Mouse (Mus musculus): Measurements from ENCODE around the gene Oas1e. TPM values are rescaled to one million over a fixed set of nuclear protein-coding genes. Genes with fewer than 3 reads are reported as not detected.
"Not testable (repeated sequence)": the region's sequence is repeated elsewhere in the genome, so short reads cannot be mapped to it uniquely, and the experiment has no call there.

Oas1e gene
- polyA plus RNA-seq, 1 experiment = not detected

DNA sequence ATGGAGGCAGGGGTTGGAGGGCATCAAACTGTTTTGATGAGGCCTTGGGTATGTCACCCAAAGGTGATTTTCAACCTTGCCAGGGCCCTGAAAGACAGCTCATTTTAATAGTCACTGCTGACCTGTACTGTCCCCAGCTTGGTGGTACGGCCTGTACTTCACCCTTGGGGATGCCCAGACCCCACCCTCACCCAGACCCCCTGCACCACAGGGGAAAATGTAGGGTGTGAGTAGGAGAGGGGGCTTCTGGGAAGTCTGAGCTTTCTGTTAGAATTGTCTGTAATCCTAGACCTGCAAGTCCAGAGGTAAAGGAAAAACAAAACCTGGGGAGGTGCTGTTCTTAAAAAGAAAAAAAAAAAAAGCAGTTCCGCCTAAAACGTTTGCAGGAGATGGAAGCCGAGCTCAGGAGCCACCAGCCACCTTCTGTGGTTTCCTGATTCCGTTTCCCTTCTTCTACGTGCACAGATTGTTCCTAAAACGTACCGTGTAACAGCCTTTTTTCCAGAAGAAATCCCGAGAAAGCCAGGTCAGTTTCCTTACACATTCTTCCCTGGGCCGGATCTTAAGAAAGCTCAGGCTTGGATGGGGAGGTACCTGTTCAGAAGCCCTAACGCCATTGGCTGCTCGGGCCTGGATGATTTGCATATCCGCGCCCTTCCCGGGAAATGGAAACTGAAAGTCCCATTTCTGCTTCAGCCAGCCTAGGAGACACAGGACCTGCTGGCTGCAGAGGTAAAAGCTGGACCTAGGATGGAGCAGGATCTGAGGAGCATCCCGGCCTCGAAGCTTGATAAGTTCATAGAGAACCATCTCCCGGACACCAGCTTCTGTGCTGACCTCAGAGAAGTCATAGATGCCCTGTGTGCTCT lies 16.9 kb upstream of the Oas1e start, which contains the start of gene Oas1c:
TSS of gene Oas1c (minus strand) at position 564 of the 869 bp plus-strand sequence.
- Histone ChIP-seq H3K27ac (ENCODE audit: insufficient read depth, low read depth, low read length) (no peak within 1 kb of the TSS), H3K4me1 (ENCODE audit: control insufficient read depth, insufficient read depth, low read length) (peaks cover 4% of the 10 kb centered on the region; the same call in 1 of the 2 replicates), H3K4me3 (ENCODE audit: insufficient read depth, low read depth, low read length) (peak within 1 kb of the TSS; percentile 49)
- 6% methylated on average over 18 of the region's 18 CpGs for WGBS
- TF ChIP-seq POLR2A (IDR thresholded peaks at IDR 0.05; ENCODE audit: insufficient read depth, low read depth, low read length) (no peak), CTCF (IDR thresholded peaks at IDR 0.05; ENCODE audit: insufficient read depth, low read depth, low read length) (no peak)

DNA sequence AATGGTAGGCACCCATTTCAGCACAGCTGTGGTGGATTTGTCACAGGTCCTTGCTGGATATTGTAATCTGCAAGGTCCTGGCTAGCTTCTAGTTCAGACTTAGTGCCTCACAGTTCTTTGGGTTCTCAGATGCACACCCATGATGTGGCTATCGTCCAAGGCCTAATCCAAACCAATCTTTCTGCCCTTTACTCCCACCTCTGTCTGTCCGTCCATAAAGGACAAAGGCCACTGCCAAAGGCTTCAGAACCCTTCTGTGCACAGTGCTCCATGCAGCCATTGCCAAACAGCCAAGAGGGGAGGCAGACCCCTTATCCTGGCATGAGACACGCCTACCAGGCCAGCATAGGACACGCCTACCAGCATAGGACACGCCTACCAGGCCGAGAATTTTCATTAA lies 13.8 kb upstream of the Oas1e start:
- no peak overlapping the region for H3K4me3 ChIP-seq (ENCODE audit: insufficient read depth, low read depth, low read length)
- no peak overlapping the region for H3K27ac ChIP-seq (ENCODE audit: insufficient read depth, low read depth, low read length)
- 36% methylated on average over 6 of the region's 6 CpGs for WGBS
- TF ChIP-seq POLR2A (IDR thresholded peaks at IDR 0.05; ENCODE audit: insufficient read depth, low read depth, low read length) (no peak), CTCF (IDR thresholded peaks at IDR 0.05; ENCODE audit: insufficient read depth, low read depth, low read length) (no peak)
- H3K4me1 ChIP-seq (ENCODE audit: control insufficient read depth, insufficient read depth, low read length) = peaks cover 4% of the 10 kb centered on the region; the same call in 1 of the 2 replicates

- TF ChIP-seq CTCF (IDR thresholded peaks at IDR 0.05; ENCODE audit: insufficient read depth, low read depth, low read length) = peak; percentile 38; the same call in 1 of the 2 replicates
- TF ChIP-seq POLR2A (IDR thresholded peaks at IDR 0.05; ENCODE audit: insufficient read depth, low read depth, low read length) = no peak
- no peak overlapping the region for H3K27ac ChIP-seq (ENCODE audit: insufficient read depth, low read depth, low read length)
- 78% methylated on average over 1 of the region's 1 CpGs for WGBS
- H3K4me3 ChIP-seq (ENCODE audit: insufficient read depth, low read depth, low read length) = no peak overlapping the region
- H3K4me1 ChIP-seq (ENCODE audit: control insufficient read depth, insufficient read depth, low read length) = no peaks in the 10 kb centered on the region
Observed at GRCm38 (mm10) chr5:120806458-120806857, 11.1 kb upstream of the Oas1e start.

GRCm38 (mm10) chr5:120803596-120803995 lies 8.3 kb upstream of the Oas1e start:
- no peak overlapping the region for H3K27ac ChIP-seq (ENCODE audit: insufficient read depth, low read depth, low read length)
- WGBS = 70% methylated on average over 2 of the region's 2 CpGs
- TF ChIP-seq CTCF (IDR thresholded peaks at IDR 0.05; ENCODE audit: insufficient read depth, low read depth, low read length) = no peak
- TF ChIP-seq POLR2A (IDR thresholded peaks at IDR 0.05; ENCODE audit: insufficient read depth, low read depth, low read length) = no peak
- no peaks in the 10 kb centered on the region for H3K4me1 ChIP-seq (ENCODE audit: control insufficient read depth, insufficient read depth, low read length)
- H3K4me3 ChIP-seq (ENCODE audit: insufficient read depth, low read depth, low read length) = no peak overlapping the region

GRCm38 (mm10) chr5:120798943-120799342 lies 3.6 kb upstream of the Oas1e start:
- 80% methylated on average over 2 of the region's 2 CpGs for WGBS
- H3K4me3 ChIP-seq (ENCODE audit: insufficient read depth, low read depth, low read length); H3K27ac ChIP-seq (ENCODE audit: insufficient read depth, low read depth, low read length); H3K4me1 ChIP-seq (ENCODE audit: control insufficient read depth, insufficient read depth, low read length): not testable (repeated sequence)

DNA sequence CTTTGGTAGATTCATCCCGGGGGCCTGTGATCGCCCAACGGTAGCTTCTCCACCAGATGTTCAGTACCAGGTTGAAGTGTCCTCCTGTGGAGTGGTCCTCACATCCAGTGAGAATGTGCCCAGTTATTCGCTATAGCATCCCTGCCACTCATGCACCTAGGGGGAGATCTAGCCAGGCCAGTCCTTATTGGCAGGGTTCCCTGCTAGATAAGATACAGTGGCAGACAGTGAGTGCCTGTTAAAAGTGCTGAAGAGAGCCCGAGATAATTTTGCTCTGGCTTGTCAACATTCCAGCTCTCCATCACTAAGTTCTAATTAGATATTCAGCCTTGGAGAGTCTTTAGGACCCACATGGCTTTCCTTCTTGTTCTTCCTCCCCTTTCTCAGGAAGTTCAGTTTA lies 2.8 kb upstream of the Oas1e start:
- 81% methylated on average over 5 of the region's 5 CpGs for WGBS
- not testable (repeated sequence) for H3K4me3 ChIP-seq (ENCODE audit: insufficient read depth, low read depth, low read length); H3K4me1 ChIP-seq (ENCODE audit: control insufficient read depth, insufficient read depth, low read length); H3K27ac ChIP-seq (ENCODE audit: insufficient read depth, low read depth, low read length)

DNA sequence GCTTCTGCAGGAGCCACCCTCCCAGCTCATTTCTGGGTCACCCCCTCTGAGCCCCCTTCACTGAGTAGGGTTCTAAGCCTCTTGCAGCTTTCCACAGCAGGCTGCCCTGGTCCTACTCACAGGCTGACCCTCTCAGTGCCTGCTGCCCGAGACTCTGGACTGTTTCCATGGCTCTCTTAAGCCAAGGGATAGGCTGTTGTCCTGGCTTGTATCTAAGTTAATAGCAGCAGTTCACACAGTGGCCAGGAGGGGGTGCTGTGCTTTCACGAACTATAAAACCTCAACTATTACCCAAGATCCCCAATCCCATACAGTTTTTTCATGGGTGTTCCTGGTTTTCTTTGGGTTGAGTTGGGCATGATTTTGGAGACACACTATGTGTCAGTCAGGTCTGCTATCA lies 2.3 kb downstream of the Oas1e start:
- TF ChIP-seq POLR2A (IDR thresholded peaks at IDR 0.05; ENCODE audit: insufficient read depth, low read depth, low read length) (no peak), CTCF (IDR thresholded peaks at IDR 0.05; ENCODE audit: insufficient read depth, low read depth, low read length) (peak; percentile 29; the same call in 1 of the 2 replicates)
- Histone ChIP-seq H3K4me3 (ENCODE audit: insufficient read depth, low read depth, low read length) (no peak overlapping the region), H3K27ac (ENCODE audit: insufficient read depth, low read depth, low read length) (no peak overlapping the region), H3K4me1 (ENCODE audit: control insufficient read depth, insufficient read depth, low read length) (no peaks in the 10 kb centered on the region)
- WGBS = 18% methylated on average over 2 of the region's 2 CpGs

GRCm38 (mm10) chr5:120787042-120787441 lies 8.3 kb downstream of the Oas1e start:
- WGBS = 82% methylated on average over 3 of the region's 3 CpGs
- no peak overlapping the region for H3K27ac ChIP-seq (ENCODE audit: insufficient read depth, low read depth, low read length)
- TF ChIP-seq POLR2A (IDR thresholded peaks at IDR 0.05; ENCODE audit: insufficient read depth, low read depth, low read length) = no peak
- TF ChIP-seq CTCF (IDR thresholded peaks at IDR 0.05; ENCODE audit: insufficient read depth, low read depth, low read length) = no peak

DNA sequence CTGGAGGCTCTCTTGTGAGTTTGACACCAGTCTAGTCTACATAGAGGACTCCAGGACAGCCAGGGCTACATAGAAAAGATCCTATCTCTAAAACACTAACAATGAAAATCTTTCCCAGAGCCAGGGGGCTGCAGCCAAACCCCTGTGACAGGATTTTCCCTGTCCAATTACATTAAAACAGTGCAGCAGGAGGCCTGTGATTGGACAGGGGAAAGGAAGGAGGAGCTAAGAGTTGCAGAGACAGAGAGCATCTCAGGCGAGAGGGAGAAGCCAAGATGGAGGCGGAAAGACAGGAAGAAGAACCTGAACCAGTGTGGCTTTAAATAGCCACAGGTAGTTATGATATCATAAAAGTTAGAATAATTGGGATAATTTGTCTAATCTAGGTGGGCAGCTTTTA lies 12.9 kb downstream of the Oas1e start:
- Histone ChIP-seq H3K4me3 (ENCODE audit: insufficient read depth, low read depth, low read length) (no peak overlapping the region), H3K27ac (ENCODE audit: insufficient read depth, low read depth, low read length) (no peak overlapping the region), H3K4me1 (ENCODE audit: control insufficient read depth, insufficient read depth, low read length) (no peaks in the 10 kb centered on the region)
- TF ChIP-seq CTCF (IDR thresholded peaks at IDR 0.05; ENCODE audit: insufficient read depth, low read depth, low read length) = no peak
- TF ChIP-seq POLR2A (IDR thresholded peaks at IDR 0.05; ENCODE audit: insufficient read depth, low read depth, low read length) = no peak
- WGBS = 74% methylated on average over 2 of the region's 2 CpGs

More at GRCm38 (mm10) chr5:120787042-120787441, 8.3 kb downstream of the Oas1e start:
- H3K4me3 ChIP-seq (ENCODE audit: insufficient read depth, low read depth, low read length) = no peak overlapping the region
- no peaks in the 10 kb centered on the region for H3K4me1 ChIP-seq (ENCODE audit: control insufficient read depth, insufficient read depth, low read length)

All from olfactory bulb, adult 2 months (tissue).